Mouse (Mus musculus) olfactory bulb, adult 2 months (tissue): ENCODE data around the gene Rnf4.

ENCODE experiments used
- CTCF ChIP-seq: fragments of 200-500 bp; IDR thresholded peaks from 2 replicates; pipeline ENCODE4 v1.5.1; 2012; ENCODE audit warnings: low read depth, mild to moderate bottlenecking, low read length, moderate library complexity; ENCODE audit not compliant: insufficient read depth
- POLR2A ChIP-seq: fragments of 200-500 bp; IDR thresholded peaks from 2 replicates; pipeline ENCODE4 v1.6.1; 2012; ENCODE audit warnings: mild to moderate bottlenecking, low read depth, low read length, moderate library complexity; ENCODE audit not compliant: insufficient read depth

GRCm38 (mm10) chr5:34294696-34295095 lies 41.4 kb upstream of the Rnf4 start:
- TF ChIP-seq CTCF: no peak
- TF ChIP-seq POLR2A: no peak
